Mouse (Mus musculus) ES-Bruce4 (cell line): ENCODE data around the gene Ano6.

Experiments
- CTCF ChIP-seq: IDR thresholded peaks from one replicate; pipeline ENCODE4 v1.8.1; 2011; ENCODE audit warnings: low read depth, low read length
- EP300 ChIP-seq: IDR thresholded peaks from 2 replicates; pipeline ENCODE4 v1.6.1; 2011; ENCODE audit warnings: low read depth, low read length; ENCODE audit not compliant: insufficient read depth

- TF ChIP-seq CTCF: no peak
- TF ChIP-seq EP300: no peak
Measured at GRCm38 (mm10) chr15:95980641-95981040, 190.0 kb downstream of the Ano6 start.
